Mouse (Mus musculus): ENCODE results near the gene Slc44a4. TPM values are rescaled to one million over a fixed set of nuclear protein-coding genes. Genes with fewer than 3 reads are reported as not detected.
A peak's percentile ranks its signal among the peaks of the same experiment; 100 is the strongest.

Slc44a4 gene
- total and polyA plus RNA-seq, 2 experiments from 2014 or later = 0.11 to 0.49 TPM

- Histone ChIP-seq H3K36me3 (ENCODE audit: insufficient read depth, low read length) (no peaks in the 10 kb centered on the region), H3K4me1 (ENCODE audit: insufficient read depth, low read length) (peaks cover 18% of the 10 kb centered on the region), H3K9me3 (ENCODE audit: low read length) (no peaks in the 10 kb centered on the region), H3K9ac (replicated peaks; ENCODE audit: low read length, poor library complexity, severe bottlenecking) (peak overlapping the region; percentile 33; the same call in 1 of the 2 replicates), H3K4me3 (ENCODE audit: low read depth, low read length) (peak overlapping the region; percentile 71), H3K27me3 (ENCODE audit: insufficient read depth, low read length) (no peaks in the 10 kb centered on the region), H3K4me2 (ENCODE audit: low read depth, low read length, poor library complexity, severe bottlenecking) (peak overlapping the region; percentile 65), H3K27ac (ENCODE audit: low read depth, low read length) (peak overlapping the region; percentile 76)
- DNase-seq (ENCODE audit: low spot score) (no peak), ATAC-seq (ENCODE audit: low FRiP score) (no peak)
- TF ChIP-seq CTCF (IDR thresholded peaks at IDR 0.05) = no peak
- 68% methylated on average over 12 of the region's 12 CpGs for WGBS
Measured at GRCm38 (mm10) chr17:34893072-34893824, 21.0 kb upstream of the Slc44a4 start.

DNA sequence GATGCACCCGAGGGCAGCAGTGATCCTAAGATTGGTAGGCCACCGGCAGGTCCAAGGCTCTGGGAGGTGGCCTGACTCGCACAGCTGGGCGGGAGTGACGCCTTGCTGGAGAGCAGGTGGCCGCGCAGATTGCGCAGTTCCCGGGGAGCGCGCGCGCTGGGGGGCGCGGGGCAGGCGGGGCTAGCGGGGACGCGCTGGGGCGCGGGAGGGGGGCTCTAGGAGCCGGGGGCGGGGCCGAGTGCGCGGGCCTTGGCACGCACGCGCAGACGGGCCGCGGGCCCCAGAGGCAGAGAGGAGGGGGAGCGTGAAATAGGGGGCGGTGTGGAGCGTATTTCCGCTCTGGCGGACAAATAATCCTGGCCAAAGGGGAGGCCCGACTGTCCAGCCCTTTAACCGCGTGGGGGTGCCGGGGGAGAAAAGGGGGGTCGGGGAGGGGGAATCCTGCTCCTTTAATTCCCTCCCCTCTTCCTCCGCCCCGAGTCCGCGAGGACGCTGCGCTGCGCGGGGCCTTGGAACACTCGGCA lies 20.1 kb upstream of the Slc44a4 start:
- Histone ChIP-seq H3K4me3 (ENCODE audit: low read depth, low read length) (peak overlapping the region; percentile 71), H3K9me3 (ENCODE audit: low read length) (no peaks in the 10 kb centered on the region), H3K27me3 (ENCODE audit: insufficient read depth, low read length) (no peaks in the 10 kb centered on the region), H3K36me3 (ENCODE audit: insufficient read depth, low read length) (no peaks in the 10 kb centered on the region), H3K9ac (replicated peaks; ENCODE audit: low read length, poor library complexity, severe bottlenecking) (peak overlapping the region; percentile 88), H3K4me1 (ENCODE audit: insufficient read depth, low read length) (peaks cover 18% of the 10 kb centered on the region), H3K4me2 (ENCODE audit: low read depth, low read length, poor library complexity, severe bottlenecking) (peak overlapping the region; percentile 65), H3K27ac (ENCODE audit: low read depth, low read length) (peak overlapping the region; percentile 92)
- ATAC-seq (ENCODE audit: low FRiP score) = peak; percentile 90
- DNase-seq (ENCODE audit: low spot score) = peak; percentile 98
- under 1% methylated on average over 26 of the region's 51 CpGs for WGBS
- TF ChIP-seq CTCF (IDR thresholded peaks at IDR 0.05) = peak; percentile 47

GRCm38 (mm10) chr17:34894801-34895530 lies 19.3 kb upstream of the Slc44a4 start:
- peak; percentile 55 for ATAC-seq (ENCODE audit: low FRiP score)

GRCm38 (mm10) chr17:34895724-34896123 lies 18.5 kb upstream of the Slc44a4 start:
- ATAC-seq (ENCODE audit: low FRiP score) = no peak
- Histone ChIP-seq H3K9me3 (ENCODE audit: low read length) (no peaks in the 10 kb centered on the region), H3K4me2 (ENCODE audit: low read depth, low read length, poor library complexity, severe bottlenecking) (peak overlapping the region; percentile 65), H3K4me1 (ENCODE audit: insufficient read depth, low read length) (peaks cover 18% of the 10 kb centered on the region), H3K27ac (ENCODE audit: low read depth, low read length) (peak overlapping the region; percentile 51; the same call in 1 of the 2 replicates), H3K36me3 (ENCODE audit: insufficient read depth, low read length) (no peaks in the 10 kb centered on the region), H3K9ac (replicated peaks; ENCODE audit: low read length, poor library complexity, severe bottlenecking) (peak overlapping the region; percentile 88; the same call in 1 of the 2 replicates), H3K27me3 (ENCODE audit: insufficient read depth, low read length) (no peaks in the 10 kb centered on the region), H3K4me3 (ENCODE audit: low read depth, low read length) (peak overlapping the region; percentile 71)
- TF ChIP-seq CTCF (IDR thresholded peaks at IDR 0.05) = no peak
- 84% methylated on average over 15 of the region's 15 CpGs for WGBS
- no peak for DNase-seq (ENCODE audit: low spot score)

More at GRCm38 (mm10) chr17:34894801-34895530, 19.3 kb upstream of the Slc44a4 start:
- no peaks in the 10 kb centered on the region for H3K9me3 ChIP-seq (ENCODE audit: low read length)
- 3% methylated on average over 44 of the region's 51 CpGs for WGBS
- peak overlapping the region; percentile 92 for H3K27ac ChIP-seq (ENCODE audit: low read depth, low read length)
- DNase-seq (ENCODE audit: low spot score) = peak; percentile 31
- H3K36me3 ChIP-seq (ENCODE audit: insufficient read depth, low read length) = no peaks in the 10 kb centered on the region
- no peaks in the 10 kb centered on the region for H3K27me3 ChIP-seq (ENCODE audit: insufficient read depth, low read length)
- TF ChIP-seq CTCF (IDR thresholded peaks at IDR 0.05) = no peak
- H3K9ac ChIP-seq (replicated peaks; ENCODE audit: low read length, poor library complexity, severe bottlenecking) = peak overlapping the region; percentile 88
- H3K4me2 ChIP-seq (ENCODE audit: low read depth, low read length, poor library complexity, severe bottlenecking) = peak overlapping the region; percentile 65
- peaks cover 18% of the 10 kb centered on the region for H3K4me1 ChIP-seq (ENCODE audit: insufficient read depth, low read length)
- H3K4me3 ChIP-seq (ENCODE audit: low read depth, low read length) = peak overlapping the region; percentile 71

GRCm38 (mm10) chr17:34896366-34896765 lies 17.9 kb upstream of the Slc44a4 start:
- H3K9me3 ChIP-seq (ENCODE audit: low read length) = no peaks in the 10 kb centered on the region
- DNase-seq (ENCODE audit: low spot score) (no peak), ATAC-seq (ENCODE audit: low FRiP score) (no peak)
- H3K36me3 ChIP-seq (ENCODE audit: insufficient read depth, low read length) = no peaks in the 10 kb centered on the region
- no peaks in the 10 kb centered on the region for H3K27me3 ChIP-seq (ENCODE audit: insufficient read depth, low read length)
- TF ChIP-seq CTCF (IDR thresholded peaks at IDR 0.05) = no peak
- 85% methylated on average over 17 of the region's 17 CpGs for WGBS
- no peak overlapping the region for H3K9ac ChIP-seq (replicated peaks; ENCODE audit: low read length, poor library complexity, severe bottlenecking)
- H3K4me2 ChIP-seq (ENCODE audit: low read depth, low read length, poor library complexity, severe bottlenecking) = peak overlapping the region; percentile 65; the same call in 1 of the 2 replicates
- peaks cover 18% of the 10 kb centered on the region for H3K4me1 ChIP-seq (ENCODE audit: insufficient read depth, low read length)
- no peak overlapping the region for H3K4me3 ChIP-seq (ENCODE audit: low read depth, low read length)
- H3K27ac ChIP-seq (ENCODE audit: low read depth, low read length) = no peak overlapping the region; the same call in 1 of the 2 replicates
